Mouse (Mus musculus) spleen, embryonic (tissue): ENCODE results near the gene Gzmn.
"Not testable (repeated sequence)": the region's sequence is repeated elsewhere in the genome, so short reads cannot be mapped to it uniquely, and the experiment has no call there.

Experiments used
- CTCF ChIA-PET: fragments of 350-600 bp; sonication (Branson Sonifier 250); formaldehyde crosslinking; loops from one replicate; lab custom pipeline; 2022; lab: Charles Lee

The Gzmn gene

GRCm38 (mm10) chr14:56174499-56174898 lies at the start of gene Gzmn:
Gene Gzmn, minus strand, starts transcription at chr14:56174599.
- CTCF ChIA-PET: no interaction called here

- CTCF ChIA-PET: no interaction called here
Measured at GRCm38 (mm10) chr14:56211317-56211716, 36.9 kb upstream of the Gzmn start, which contains the start of gene Gzmf. Gene Gzmf, minus strand, starts transcription at chr14:56211417.

- CTCF ChIA-PET: no interaction called here
Measured at GRCm38 (mm10) chr14:56205613-56206012, 31.2 kb upstream of the Gzmn start.

- CTCF ChIA-PET: not testable (repeated sequence)
Measured at GRCm38 (mm10) chr14:56205021-56205420, 30.6 kb upstream of the Gzmn start.

GRCm38 (mm10) chr14:56203975-56204374 lies 29.6 kb upstream of the Gzmn start:
- CTCF ChIA-PET: interaction anchor here (0.8 kb wide), 1 partner anchor 81 kb away, joined by 3 read pairs; no protein-coding TSS in a partner anchor

GRCm38 (mm10) chr14:56186946-56187345 lies 12.5 kb upstream of the Gzmn start:
- CTCF ChIA-PET: no interaction called here

- CTCF ChIA-PET: no interaction called here
Measured at GRCm38 (mm10) chr14:56186521-56186920, 12.1 kb upstream of the Gzmn start.

- CTCF ChIA-PET: not testable (repeated sequence)
Measured at GRCm38 (mm10) chr14:56177651-56178050, 3.3 kb upstream of the Gzmn start.

GRCm38 (mm10) chr14:56173396-56173795 lies 1.0 kb downstream of the Gzmn start:
- CTCF ChIA-PET: no interaction called here

- CTCF ChIA-PET: no interaction called here
Measured at GRCm38 (mm10) chr14:56172744-56173143, 1.7 kb downstream of the Gzmn start.

- CTCF ChIA-PET: no interaction called here
Measured at GRCm38 (mm10) chr14:56168009-56168408, 6.4 kb downstream of the Gzmn start.

GRCm38 (mm10) chr14:56162109-56162508 lies 12.3 kb downstream of the Gzmn start:
- CTCF ChIA-PET: no interaction called here

GRCm38 (mm10) chr14:56159479-56159878 lies 14.9 kb downstream of the Gzmn start, which contains the start of gene Gzmg:
Gene Gzmg, minus strand, starts transcription at chr14:56159579.
- CTCF ChIA-PET: not testable (repeated sequence)

GRCm38 (mm10) chr14:56155340-56155739 lies 19.1 kb downstream of the Gzmn start:
- CTCF ChIA-PET: interaction anchor here (0.5 kb wide), 1 partner anchor 64 kb away, joined by 4 read pairs; no protein-coding TSS in a partner anchor

- CTCF ChIA-PET: not testable (repeated sequence)
Measured at GRCm38 (mm10) chr14:56133675-56134074, 40.7 kb downstream of the Gzmn start.

- CTCF ChIA-PET: not testable (repeated sequence)
Measured at GRCm38 (mm10) chr14:56132508-56132907, 41.9 kb downstream of the Gzmn start, which contains the start of gene Gzmd. Gene Gzmd, minus strand, starts transcription at chr14:56132608.

- CTCF ChIA-PET: no interaction called here
Measured at GRCm38 (mm10) chr14:56128341-56128740, 46.1 kb downstream of the Gzmn start.

GRCm38 (mm10) chr14:56123516-56123915 lies 50.9 kb downstream of the Gzmn start:
- CTCF ChIA-PET: interaction anchor here (0.7 kb wide), 1 partner anchor 80 kb away, joined by 3 read pairs; no protein-coding TSS in a partner anchor

- CTCF ChIA-PET: no interaction called here
Measured at GRCm38 (mm10) chr14:56120525-56120924, 53.9 kb downstream of the Gzmn start, which contains the start of gene Gzme. Gene Gzme, minus strand, starts transcription at chr14:56120625.
